Mouse (Mus musculus): ENCODE data around the gene Gm12185.
"Not testable (repeated sequence)": the region's sequence is repeated elsewhere in the genome, so short reads cannot be mapped to it uniquely, and the experiment has no call there.

Gm12185 gene

GRCm38 (mm10) chr11:48991740-48992520 lies at the start of gene Gm12185:
Gm12185 (minus strand) TSS chr11:48992226.
- peak; percentile 6 for DNase-seq (ENCODE audit: low read depth, low spot score)

- not testable (repeated sequence) for DNase-seq (ENCODE audit: low read depth, low spot score)
Observed at GRCm38 (mm10) chr11:49012074-49012473, 20.0 kb upstream of the Gm12185 start.

GRCm38 (mm10) chr11:49006785-49007184 lies 14.8 kb upstream of the Gm12185 start:
- not testable (repeated sequence) for DNase-seq (ENCODE audit: low read depth, low spot score)

GRCm38 (mm10) chr11:49006317-49006716 lies 14.3 kb upstream of the Gm12185 start:
- DNase-seq (ENCODE audit: low read depth, low spot score) = not testable (repeated sequence)

GRCm38 (mm10) chr11:49000411-49000810 lies 8.4 kb upstream of the Gm12185 start:
- not testable (repeated sequence) for DNase-seq (ENCODE audit: low read depth, low spot score)

GRCm38 (mm10) chr11:48994018-48994417 lies 2.0 kb upstream of the Gm12185 start, which contains the start of gene Tgtp1:
Tgtp1 (minus strand) TSS chr11:48994172.
- not testable (repeated sequence) for DNase-seq (ENCODE audit: low read depth, low spot score)

- DNase-seq (ENCODE audit: low read depth, low spot score) = not testable (repeated sequence)
Observed at GRCm38 (mm10) chr11:48993296-48993695, 1.3 kb upstream of the Gm12185 start.

- not testable (repeated sequence) for DNase-seq (ENCODE audit: low read depth, low spot score)
Observed at GRCm38 (mm10) chr11:48989981-48990380, 2.0 kb downstream of the Gm12185 start.

GRCm38 (mm10) chr11:48988219-48988618 lies 3.8 kb downstream of the Gm12185 start:
- not testable (repeated sequence) for DNase-seq (ENCODE audit: low read depth, low spot score)

GRCm38 (mm10) chr11:48982848-48983247 lies 9.2 kb downstream of the Gm12185 start:
- DNase-seq (ENCODE audit: low read depth, low spot score) = not testable (repeated sequence)

GRCm38 (mm10) chr11:48980052-48980451 lies 12.0 kb downstream of the Gm12185 start:
- DNase-seq (ENCODE audit: low read depth, low spot score) = not testable (repeated sequence)

- DNase-seq (ENCODE audit: low read depth, low spot score) = not testable (repeated sequence)
Observed at GRCm38 (mm10) chr11:48979251-48979650, 12.8 kb downstream of the Gm12185 start, which contains the start of gene 9930111J21Rik1. 9930111J21Rik1 (minus strand) TSS chr11:48979398.

- DNase-seq (ENCODE audit: low read depth, low spot score) = not testable (repeated sequence)
Observed at GRCm38 (mm10) chr11:48978240-48978939, 13.6 kb downstream of the Gm12185 start, which contains the start of gene Olfr56. Olfr56 (plus strand) TSS chr11:48978889.

GRCm38 (mm10) chr11:48974686-48975085 lies 17.3 kb downstream of the Gm12185 start:
- not testable (repeated sequence) for DNase-seq (ENCODE audit: low read depth, low spot score)

GRCm38 (mm10) chr11:48946090-48946489 lies 45.9 kb downstream of the Gm12185 start, which contains the start of gene Psme2b:
Psme2b (minus strand) TSS chr11:48946190.
- not testable (repeated sequence) for DNase-seq (ENCODE audit: low read depth, low spot score)

GRCm38 (mm10) chr11:48939286-48939685 lies 52.7 kb downstream of the Gm12185 start:
- DNase-seq (ENCODE audit: low read depth, low spot score) = not testable (repeated sequence)

GRCm38 (mm10) chr11:48935291-48935690 lies 56.7 kb downstream of the Gm12185 start:
- not testable (repeated sequence) for DNase-seq (ENCODE audit: low read depth, low spot score)

- DNase-seq (ENCODE audit: low read depth, low spot score) = not testable (repeated sequence)
Observed at GRCm38 (mm10) chr11:48933923-48934322, 58.1 kb downstream of the Gm12185 start.

GRCm38 (mm10) chr11:48933422-48933821 lies 58.6 kb downstream of the Gm12185 start:
- DNase-seq (ENCODE audit: low read depth, low spot score) = not testable (repeated sequence)

GRCm38 (mm10) chr11:48928068-48928467 lies 64.0 kb downstream of the Gm12185 start:
- DNase-seq (ENCODE audit: low read depth, low spot score) = not testable (repeated sequence)

GRCm38 (mm10) chr11:48926437-48926836 lies 65.6 kb downstream of the Gm12185 start:
- not testable (repeated sequence) for DNase-seq (ENCODE audit: low read depth, low spot score)

- DNase-seq (ENCODE audit: low read depth, low spot score) = not testable (repeated sequence)
Observed at GRCm38 (mm10) chr11:48923818-48924217, 68.2 kb downstream of the Gm12185 start.
